Mouse (Mus musculus) urinary bladder, adult 2 months (tissue): ENCODE results near the gene Sec23a. TPM values are rescaled to one million over a fixed set of nuclear protein-coding genes. Genes with fewer than 3 reads are reported as not detected.
"Not testable (repeated sequence)": the region's sequence is repeated elsewhere in the genome, so short reads cannot be mapped to it uniquely, and the experiment has no call there.

Experiments used
- DNase-seq: peaks from one replicate; pipeline ENCODE4 v3.0.0; 2022; ENCODE audit warnings: low spot score
- polyA plus RNA-seq: library from polyadenylated mRNA; depleted of rRNA; stranded (reverse); fragments of >200 nt; gene quantifications from 2 replicates; pipeline ENCODE4 v1.2.3, GENCODE M21; 2012; rRNA removed

The Sec23a gene
- polyA plus RNA-seq, 1 experiment, result 38.8 TPM

DNA sequence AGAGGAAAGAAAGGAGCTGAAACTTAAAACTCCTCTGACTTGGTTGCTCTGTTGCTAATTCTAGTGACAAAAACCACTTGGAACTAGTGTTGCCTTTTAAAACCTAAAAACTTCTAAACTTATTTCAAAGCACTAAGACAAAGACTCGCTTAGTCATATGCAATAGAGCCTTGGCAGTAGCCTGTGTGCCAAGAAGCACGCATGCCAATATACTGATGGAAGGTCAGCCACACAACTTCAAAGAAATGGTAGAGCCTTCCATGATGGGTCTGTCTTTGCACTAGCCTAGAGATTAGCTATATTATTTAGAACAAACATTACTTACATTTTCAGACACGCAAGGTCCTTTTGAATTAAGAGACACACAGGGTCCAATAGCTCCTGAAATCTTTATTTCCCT is 26.1 kb downstream of the Sec23a start:
- no peak for DNase-seq

DNA sequence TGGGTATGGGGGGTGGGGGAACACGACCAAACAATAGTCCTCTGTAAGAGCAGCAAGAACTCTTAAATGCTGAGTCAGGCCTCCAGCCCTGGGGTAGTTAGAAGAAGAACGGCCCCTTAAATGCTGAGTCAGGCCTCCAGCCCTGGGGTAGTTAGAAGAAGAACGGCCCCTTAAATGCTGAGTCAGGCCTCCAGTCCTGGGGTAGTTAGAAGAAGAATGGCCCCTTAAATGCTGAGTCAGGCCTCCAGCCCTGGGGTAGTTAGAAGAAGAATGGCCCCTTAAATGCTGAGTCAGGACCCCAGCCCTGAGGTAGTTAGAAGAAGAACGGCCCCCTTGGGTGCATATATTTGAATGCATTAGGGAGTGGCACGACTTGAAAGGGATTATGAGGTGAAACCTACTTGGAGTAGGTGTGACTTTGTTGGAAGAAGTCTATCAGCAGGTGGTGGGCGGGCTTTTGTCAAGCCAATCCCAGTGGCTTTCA is 30.6 kb downstream of the Sec23a start:
- not testable (repeated sequence) for DNase-seq

DNA sequence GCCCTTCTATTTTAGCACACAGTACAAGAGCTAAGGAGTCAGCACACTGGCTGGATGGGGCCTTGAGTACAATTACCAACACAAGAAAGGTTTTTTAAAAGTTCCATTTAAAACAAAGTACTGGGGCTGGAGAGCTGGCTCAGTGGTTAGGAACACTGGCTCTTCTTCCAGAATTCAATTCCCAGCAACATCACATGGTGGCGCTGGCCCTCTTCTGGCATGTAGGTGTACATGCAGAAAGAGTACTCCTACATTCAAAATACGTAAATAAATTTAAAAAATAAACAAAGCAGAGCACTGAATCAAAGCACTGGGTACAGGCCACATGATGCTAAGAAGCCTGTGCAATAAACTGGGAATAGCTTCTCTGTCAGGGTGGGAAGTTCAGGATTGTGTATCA is 34.9 kb downstream of the Sec23a start:
- no peak for DNase-seq

DNA sequence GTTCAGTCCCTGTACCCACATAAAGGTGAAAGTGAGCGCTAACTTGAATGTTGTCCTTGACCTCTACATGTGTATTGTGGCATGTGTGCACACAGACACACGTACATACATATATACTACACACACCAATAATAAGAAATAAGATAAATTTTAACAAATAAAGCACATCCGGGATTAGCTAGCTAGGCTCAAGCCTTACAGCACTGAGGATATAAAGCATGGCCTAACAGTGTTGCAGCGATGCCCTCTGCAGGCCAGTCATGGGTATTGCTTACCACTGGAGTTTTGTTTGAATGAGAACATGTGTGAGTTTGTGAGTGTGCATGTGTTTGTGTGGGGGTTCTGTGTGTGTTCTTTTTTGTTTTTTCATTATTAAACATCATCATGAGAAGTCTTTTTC is 47.2 kb downstream of the Sec23a start:
- no peak for DNase-seq

DNA sequence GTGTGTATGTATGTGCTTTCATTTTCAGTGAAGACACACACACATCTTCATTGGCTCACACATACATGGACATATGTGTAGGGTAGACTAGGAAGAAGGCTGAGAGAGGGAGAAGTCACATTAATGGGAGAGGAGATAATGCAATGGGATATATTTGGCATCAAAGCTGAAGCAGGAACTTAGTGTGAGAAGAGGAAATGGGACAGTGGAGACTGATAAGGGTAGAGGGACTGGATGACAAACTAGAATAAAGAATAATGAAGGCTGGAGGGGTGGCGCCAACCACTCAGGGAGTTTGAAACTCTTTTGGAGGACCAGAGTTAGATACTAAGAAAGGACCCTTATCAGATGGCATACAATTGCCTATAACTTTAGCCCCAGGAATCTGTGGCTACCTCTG is 51.0 kb downstream of the Sec23a start:
- no peak for DNase-seq

DNA sequence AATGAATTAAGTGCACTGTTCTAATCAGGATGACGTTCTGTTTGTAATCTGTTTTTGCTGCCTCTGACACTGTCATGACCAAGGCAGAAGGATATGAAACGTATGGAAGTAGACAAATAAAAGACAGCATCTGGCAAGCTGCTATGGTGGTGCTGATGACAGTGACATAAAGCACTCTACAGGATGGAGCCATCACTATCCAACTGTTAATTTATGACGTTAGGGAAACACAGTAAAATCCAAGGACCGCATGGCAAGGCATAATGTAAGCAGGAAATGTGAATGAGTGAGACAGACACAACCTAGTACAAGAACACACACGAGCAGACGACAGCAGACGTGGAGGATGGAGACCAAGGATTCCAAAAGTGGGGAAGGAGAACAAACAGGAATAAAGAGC is 55.2 kb downstream of the Sec23a start:
- no peak for DNase-seq

DNA sequence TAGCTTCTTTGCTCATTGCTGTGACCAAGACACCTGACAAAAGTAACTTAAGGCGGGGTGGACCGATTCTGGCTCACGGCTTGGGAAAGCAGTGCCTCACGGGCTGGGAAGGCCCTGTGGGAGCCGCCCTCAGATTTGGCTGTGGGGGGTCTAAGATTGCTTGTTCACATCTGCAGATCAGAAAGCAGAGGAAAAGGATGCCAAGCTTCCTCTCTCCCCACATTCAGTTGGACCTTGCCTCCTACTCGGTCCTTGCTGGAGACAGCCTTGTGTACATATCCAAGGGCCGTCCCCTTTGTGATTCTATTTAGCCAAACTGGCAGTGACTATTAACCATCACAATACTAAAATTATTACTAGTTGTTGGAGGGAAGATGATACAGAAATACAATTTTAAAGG is 55.7 kb downstream of the Sec23a start:
- DNase-seq, result no peak

DNA sequence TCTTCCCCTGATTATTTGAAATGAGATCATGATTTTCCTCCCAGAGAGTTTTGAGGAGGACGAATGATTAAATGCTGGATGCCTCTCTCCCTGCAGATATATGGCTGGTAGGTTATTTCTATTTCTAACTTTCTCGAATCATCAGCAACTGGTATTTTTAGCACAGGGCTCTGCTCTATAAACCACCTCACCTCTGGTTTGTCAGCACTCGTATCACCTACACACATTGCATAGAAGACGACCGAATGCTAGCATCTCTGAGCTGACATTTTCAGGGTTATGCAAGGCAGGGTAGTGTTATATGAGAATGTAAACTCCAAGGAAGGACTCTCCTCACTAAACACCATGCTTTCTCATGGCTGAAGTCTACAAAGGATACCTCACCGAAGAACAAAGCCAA is 63.9 kb downstream of the Sec23a start:
- DNase-seq, result no peak

DNA sequence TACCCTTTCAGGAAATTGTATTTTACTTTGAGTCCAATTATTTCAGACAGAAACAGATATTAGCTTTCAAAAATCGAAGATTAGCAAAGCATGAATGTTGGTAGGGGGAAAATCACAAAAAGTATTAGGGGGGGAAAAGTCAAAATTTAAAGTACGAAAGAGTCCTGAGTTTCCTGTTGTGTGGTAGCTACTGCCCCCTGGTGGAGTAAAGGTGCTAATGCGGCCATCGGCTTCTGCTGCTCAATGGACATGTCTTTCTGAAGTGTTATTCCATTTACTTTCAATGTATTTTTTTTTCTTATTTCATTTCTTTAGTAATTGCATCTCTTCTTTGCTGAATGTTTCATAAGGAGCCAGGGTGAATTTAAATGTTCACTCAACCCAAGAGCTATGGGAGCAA is 64.6 kb downstream of the Sec23a start:
- no peak for DNase-seq

DNA sequence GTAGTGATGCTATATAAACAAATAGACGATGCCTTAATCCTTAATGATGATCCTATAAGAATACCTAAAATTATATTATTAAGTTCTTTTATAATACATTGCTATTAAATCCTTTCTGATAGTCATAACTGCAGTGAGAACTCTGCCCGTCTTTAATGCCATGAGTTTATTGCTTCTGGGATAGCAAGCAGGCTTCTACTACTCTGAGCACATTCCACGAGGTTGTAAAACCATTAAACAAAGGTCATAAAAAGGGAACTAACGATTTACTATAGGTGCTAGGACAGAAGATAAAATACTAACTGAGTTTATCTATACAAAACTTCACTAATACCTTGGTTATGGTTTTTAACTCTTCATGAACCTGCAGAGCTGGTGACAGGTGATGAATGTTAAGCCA is 69.3 kb downstream of the Sec23a start:
- DNase-seq, result no peak

DNA sequence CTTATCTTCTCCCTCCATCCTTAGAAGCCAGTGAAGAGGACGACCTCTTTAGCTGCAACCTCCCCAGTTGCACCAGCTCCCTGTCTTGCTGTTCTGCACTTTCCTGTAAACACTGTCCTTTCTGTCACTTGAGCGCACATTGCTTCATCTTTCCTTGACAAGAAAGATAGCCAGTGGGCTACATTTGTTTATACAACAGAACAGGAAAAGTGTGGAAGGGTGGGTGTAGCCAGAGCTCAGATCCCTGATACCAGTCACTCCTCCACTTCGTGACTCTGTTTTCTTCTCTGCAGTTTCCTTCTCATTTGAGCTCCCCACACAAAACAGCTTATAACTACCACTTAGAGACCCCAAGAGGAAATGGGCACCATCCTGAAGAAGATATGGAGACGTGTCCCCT is 77.2 kb downstream of the Sec23a start:
- no peak for DNase-seq

DNA sequence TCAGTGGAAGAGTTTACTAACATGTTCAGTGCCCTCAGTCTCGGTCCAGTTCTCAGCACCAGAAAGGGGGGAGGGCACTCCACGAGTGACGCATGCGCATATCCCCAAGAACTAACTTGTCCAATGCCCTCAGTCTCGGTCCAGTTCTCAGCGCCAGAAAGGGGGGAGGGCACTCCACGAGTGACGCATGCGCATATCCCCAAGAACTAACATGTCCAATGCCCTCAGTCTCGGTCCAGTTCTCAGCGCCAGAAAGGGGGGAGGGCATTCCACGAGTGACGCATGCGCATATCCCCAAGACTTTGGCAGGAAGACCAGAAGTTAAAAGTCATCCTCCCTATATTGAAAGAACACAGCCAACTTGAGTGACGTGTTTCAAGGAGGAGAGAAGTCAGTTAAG is 86.8 kb downstream of the Sec23a start:
- no peak for DNase-seq

DNA sequence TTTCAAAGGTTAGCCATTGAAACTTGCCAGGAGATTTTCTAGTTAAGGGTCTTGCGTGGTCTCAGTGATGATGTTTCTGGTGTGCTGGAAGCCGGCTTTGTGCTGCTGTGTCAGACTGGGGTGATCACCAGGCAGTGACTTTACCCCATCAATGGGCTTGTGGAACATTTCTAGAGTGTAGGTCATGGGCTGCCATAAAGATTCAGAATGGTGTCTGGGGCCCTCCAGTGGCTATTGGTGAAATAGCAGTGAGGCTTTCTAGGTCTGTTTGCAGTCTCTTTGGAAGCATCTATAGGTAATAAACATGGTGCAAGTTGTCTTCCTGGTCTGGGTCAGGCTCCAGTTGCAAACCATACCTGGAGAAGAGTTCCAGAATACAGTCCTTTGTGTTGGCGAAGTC is 87.8 kb downstream of the Sec23a start:
- no peak for DNase-seq

DNA sequence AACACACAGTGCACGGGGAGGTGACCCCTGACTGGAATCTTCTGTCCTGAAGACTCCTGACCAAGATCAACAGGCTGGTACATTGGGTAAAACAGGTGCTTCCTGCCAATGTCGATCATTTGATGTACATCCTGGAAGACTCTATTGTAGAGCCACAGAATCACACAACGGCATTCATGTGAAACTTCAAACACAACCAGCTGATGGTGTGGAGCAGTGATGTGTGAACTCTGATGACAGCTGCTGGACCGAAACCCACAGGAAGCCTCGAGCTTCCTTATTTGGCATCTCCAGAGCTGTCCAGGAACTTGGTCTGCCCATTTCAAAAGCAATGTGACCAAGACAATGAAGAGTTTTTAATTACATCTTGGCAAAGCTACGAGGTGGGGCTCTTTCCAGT is 91.0 kb downstream of the Sec23a start:
- no peak for DNase-seq

DNA sequence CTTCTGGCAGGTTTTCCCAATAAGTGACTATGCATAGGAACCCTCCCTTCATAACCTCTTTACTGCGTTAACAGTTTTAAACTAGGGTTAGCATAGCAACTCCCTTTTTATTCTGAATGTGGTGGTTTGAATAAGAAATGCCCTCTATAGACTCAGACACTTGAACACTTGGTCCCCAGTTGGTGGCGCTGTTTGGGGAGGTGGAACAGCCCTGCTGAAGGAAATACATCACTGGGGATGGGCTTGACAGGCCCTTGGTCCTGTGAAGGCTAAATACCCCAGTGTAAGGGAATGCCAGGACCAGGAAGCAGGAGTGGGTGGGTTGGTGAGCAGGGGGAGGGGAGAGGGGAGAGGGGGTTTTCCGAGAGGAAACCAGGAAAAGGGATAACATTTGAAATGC is 92.3 kb downstream of the Sec23a start:
- DNase-seq, result no peak

DNA sequence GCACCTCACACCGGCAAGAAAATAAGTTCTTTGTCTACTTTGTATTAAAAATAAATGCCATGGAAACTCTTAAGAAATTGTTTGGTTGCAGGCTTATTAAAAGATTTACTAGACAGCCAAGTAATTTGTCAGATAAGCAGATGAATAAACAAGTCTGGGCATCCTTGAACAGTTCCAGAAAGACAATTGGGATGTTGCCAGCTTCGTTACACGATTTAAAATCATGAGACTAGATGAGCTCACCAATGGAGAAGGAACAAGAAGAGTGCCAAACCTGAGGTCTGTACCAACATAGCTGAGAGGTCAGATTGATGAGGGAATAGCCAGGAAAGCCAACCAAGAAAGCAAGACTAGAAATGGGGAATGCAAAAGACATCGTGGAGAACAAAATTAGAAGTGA is 102.0 kb downstream of the Sec23a start:
- no peak for DNase-seq

Other genes starting within 250 kb of the Sec23a start
- 7.7 and 8.5 TPM in 2 replicates for gene Gemin2, start 1.4 kb upstream of the Sec23a start, polyA plus RNA-seq
- 100 and 122 TPM in 2 replicates for gene Trappc6b, start 49.5 kb upstream of the Sec23a start, polyA plus RNA-seq
- 52.1 and 60.8 TPM in 2 replicates for gene Pnn, start 54.9 kb upstream of the Sec23a start, polyA plus RNA-seq
- gene Mia2, start 83.8 kb upstream of the Sec23a start, polyA plus RNA-seq, result 58.4 and 62.9 TPM in 2 replicates
- gene Fbxo33, start 207.7 kb upstream of the Sec23a start, polyA plus RNA-seq, result 14.9 and 17.8 TPM in 2 replicates